In the genomic region with DNA sequence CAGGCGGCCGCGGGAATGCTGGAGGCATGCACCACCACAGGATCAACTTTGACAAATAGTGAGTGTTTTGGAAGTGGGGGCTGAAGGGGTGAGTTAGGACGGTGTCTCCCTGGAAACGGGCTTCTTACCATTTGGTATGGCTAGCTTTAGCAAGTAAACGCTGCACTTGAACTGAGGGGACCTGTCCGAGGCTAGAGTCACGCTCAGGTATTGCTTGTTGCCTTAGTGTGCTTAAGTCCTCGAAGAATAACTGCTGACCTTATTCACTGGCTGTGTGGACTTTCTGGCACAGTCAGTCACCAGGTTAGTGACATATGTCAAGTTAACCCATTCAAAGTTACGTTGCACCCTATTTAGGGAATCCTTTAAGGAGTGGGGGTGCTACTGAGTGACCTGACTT, we compare ENCODE assay signal across 7 mouse cellular contexts. TPM values are rescaled to one million over a fixed set of nuclear protein-coding genes. Genes with fewer than 3 reads are reported as not detected.
DNase-seq lines count a peak whose midpoint lies in the region; ATAC-seq lines count a peak whose summit lies in the region.

No protein-coding gene starts in this region.

- peaks cover 68% of the 10 kb centered on the region for H3K4me1 ChIP-seq in megakaryocyte, embryonic 14.5 days
- H3K4me1 ChIP-seq in embryonic facial prominence, embryonic 14.5 days (ENCODE audit: control insufficient read depth, insufficient read depth, low read length), result peaks cover 12% of the 10 kb centered on the region
- peaks cover 16% of the 10 kb centered on the region for H3K4me1 ChIP-seq in limb, embryonic 12.5 days (replicated peaks)
- H3K4me1 ChIP-seq in stomach, embryonic 15.5 days, result peaks cover 19% of the 10 kb centered on the region

- H3K36me3 ChIP-seq in megakaryocyte, embryonic 14.5 days (replicated peaks; ENCODE audit: low read length), result peaks cover 50% of the 10 kb centered on the region
- peaks cover 47% of the 10 kb centered on the region for H3K36me3 ChIP-seq in embryonic facial prominence, embryonic 14.5 days (ENCODE audit: control insufficient read depth, insufficient read depth, low read length)
- H3K36me3 ChIP-seq in limb, embryonic 12.5 days, result peaks cover 49% of the 10 kb centered on the region
- H3K36me3 ChIP-seq in stomach, embryonic 15.5 days, result peaks cover 35% of the 10 kb centered on the region

- DNase-seq in embryonic facial prominence, embryonic 14.5 days (ENCODE audit: low spot score), result no peak
- no peak for DNase-seq in adrenal gland, postnatal 4 days (ENCODE audit: low spot score in 2 of 2)
- no peak for DNase-seq in frontal cortex, postnatal 14 days (ENCODE audit: low spot score in 2 of 2)

- H3K9ac ChIP-seq in embryonic facial prominence, embryonic 14.5 days (ENCODE audit: low read depth, low read length), result peak overlapping the region; percentile 99
- peak overlapping the region; percentile 98 for H3K9ac ChIP-seq in limb, embryonic 12.5 days (replicated peaks)
- peak overlapping the region; percentile 98 for H3K9ac ChIP-seq in stomach, embryonic 15.5 days

- no peak for ATAC-seq in megakaryocyte, adult 5-6 weeks (ENCODE audit: poor library complexity, severe bottlenecking)
- no peak for ATAC-seq in embryonic facial prominence, embryonic 14.5 days (ENCODE audit: low read depth)
- no peak for ATAC-seq in limb, embryonic 12.5 days (ENCODE audit: insufficient number of reproducible peaks, insufficient read depth, low FRiP score, low TSS enrichment, low read depth)
- ATAC-seq in stomach, embryonic 15.5 days (ENCODE audit: insufficient read depth, low FRiP score, low read depth), result no peak

- no peaks in the 10 kb centered on the region for H3K27me3 ChIP-seq in megakaryocyte, embryonic 14.5 days (replicated peaks)
- no peaks in the 10 kb centered on the region for H3K27me3 ChIP-seq in embryonic facial prominence, embryonic 14.5 days (replicated peaks; ENCODE audit: control insufficient read depth, insufficient read depth, low read length)
- no peaks in the 10 kb centered on the region for H3K27me3 ChIP-seq in limb, embryonic 12.5 days
- no peaks in the 10 kb centered on the region for H3K27me3 ChIP-seq in stomach, embryonic 15.5 days (replicated peaks)

- 3% methylated on average over 10 of the region's 10 CpGs for WGBS in embryonic facial prominence, embryonic 14.5 days
- WGBS in limb, embryonic 12.5 days, result 5% methylated on average over 10 of the region's 10 CpGs
- 2% methylated on average over 10 of the region's 10 CpGs for WGBS in stomach, embryonic 15.5 days

- H3K27ac ChIP-seq in embryonic facial prominence, embryonic 14.5 days (replicated peaks; ENCODE audit: low read depth, low read length), result peak overlapping the region; percentile 98; the same call in 1 of the 2 replicates
- H3K27ac ChIP-seq in limb, embryonic 12.5 days, result peak overlapping the region; percentile 98
- H3K27ac ChIP-seq in stomach, embryonic 15.5 days, result peak overlapping the region; percentile 97

- no peaks in the 10 kb centered on the region for H3K9me3 ChIP-seq in megakaryocyte, embryonic 14.5 days
- no peaks in the 10 kb centered on the region for H3K9me3 ChIP-seq in embryonic facial prominence, embryonic 14.5 days (ENCODE audit: control insufficient read depth, low read length)
- no peaks in the 10 kb centered on the region for H3K9me3 ChIP-seq in limb, embryonic 12.5 days
- no peaks in the 10 kb centered on the region for H3K9me3 ChIP-seq in stomach, embryonic 15.5 days

- peak overlapping the region; percentile 89 for H3K4me2 ChIP-seq in embryonic facial prominence, embryonic 14.5 days (ENCODE audit: low read depth, low read length)
- H3K4me2 ChIP-seq in limb, embryonic 12.5 days, result peak overlapping the region; percentile 93
- peak overlapping the region; percentile 84 for H3K4me2 ChIP-seq in stomach, embryonic 15.5 days

- peak overlapping the region; percentile 99 for H3K4me3 ChIP-seq in megakaryocyte, embryonic 14.5 days (replicated peaks)
- H3K4me3 ChIP-seq in embryonic facial prominence, embryonic 14.5 days (ENCODE audit: low read depth, low read length), result peak overlapping the region; percentile 98
- peak overlapping the region; percentile 96 for H3K4me3 ChIP-seq in limb, embryonic 12.5 days (replicated peaks)
- H3K4me3 ChIP-seq in stomach, embryonic 15.5 days (replicated peaks), result peak overlapping the region; percentile 92

RNA-seq across cellular contexts. Expression of a gene that starts 1.0 kb away (rescaled TPM):
- 2,127 and 9,018 TPM in 2 replicates for polyA plus RNA-seq in megakaryocyte, embryonic 14.5 days (2012; ENCODE audit: insufficient read depth, low replicate concordance)
- 370 and 392 TPM in 2 replicates for total RNA-seq in megakaryocyte, adult 5-6 weeks (2015)
- total RNA-seq in megakaryocyte, adult 5-6 weeks (2017), result 556 and 612 TPM in 2 replicates
- polyA plus RNA-seq in embryonic facial prominence, embryonic 14.5 days (2014; fragmentation: Nextera tagmentation; extraction: Ambion mirVana), result 152 and 153 TPM in 2 replicates
- polyA plus RNA-seq in limb, embryonic 12.5 days (2016; fragmentation: Nextera tagmentation; extraction: Ambion mirVana), result 137 and 139 TPM in 2 replicates
- 130 and 138 TPM in 2 replicates for polyA plus RNA-seq in stomach, embryonic 15.5 days (2015; fragmentation: Nextera tagmentation; extraction: Ambion mirVana)
- 100 to 1,000 TPM; 264 to 272 TPM for total RNA-seq in adrenal gland, postnatal 4 days (2021)

RNA-seq across cellular contexts. Expression of a gene that starts 12.0 kb away (rescaled TPM):
- not detected in 2 replicates for polyA plus RNA-seq in megakaryocyte, embryonic 14.5 days (2012; ENCODE audit: insufficient read depth, low replicate concordance)
- total RNA-seq in megakaryocyte, adult 5-6 weeks (2015), result 0.11 TPM in 1 of 2 replicates, not detected in the other
- 0.08 TPM in 1 of 2 replicates, not detected in the other for total RNA-seq in megakaryocyte, adult 5-6 weeks (2017)
- 2.9 and 3.2 TPM in 2 replicates for polyA plus RNA-seq in embryonic facial prominence, embryonic 14.5 days (2014; fragmentation: Nextera tagmentation; extraction: Ambion mirVana)
- 0.04 TPM in 2 replicates for polyA plus RNA-seq in limb, embryonic 12.5 days (2016; fragmentation: Nextera tagmentation; extraction: Ambion mirVana)
- 0.03 TPM in 1 of 2 replicates, not detected in the other for polyA plus RNA-seq in stomach, embryonic 15.5 days (2015; fragmentation: Nextera tagmentation; extraction: Ambion mirVana)
- under 1 TPM; 0.25 to 0.40 TPM for total RNA-seq in adrenal gland, postnatal 4 days (2021)

Comparison
In these comparisons a context has a peak if more than half of its experiments do, and no peak if none do; other contexts are left out.
1. RNA of a gene that starts 1.0 kb away (polyA plus RNA-seq): 2,127 to 9,018 TPM in megakaryocyte, embryonic 14.5 days; 152 to 153 TPM in embryonic facial prominence, embryonic 14.5 days, 137 to 139 TPM in limb, embryonic 12.5 days and 130 to 138 TPM in stomach, embryonic 15.5 days; every median in the first group is over 10 times any median in the second.
2. Peak in every context shown above with its lines, with median percentiles within 50 percentile points of each other: H3K4me3 ChIP-seq, H3K27ac ChIP-seq, H3K4me2 ChIP-seq and H3K9ac ChIP-seq.